Mouse (Mus musculus): ENCODE measurements around the gene Efl1.

DNA sequence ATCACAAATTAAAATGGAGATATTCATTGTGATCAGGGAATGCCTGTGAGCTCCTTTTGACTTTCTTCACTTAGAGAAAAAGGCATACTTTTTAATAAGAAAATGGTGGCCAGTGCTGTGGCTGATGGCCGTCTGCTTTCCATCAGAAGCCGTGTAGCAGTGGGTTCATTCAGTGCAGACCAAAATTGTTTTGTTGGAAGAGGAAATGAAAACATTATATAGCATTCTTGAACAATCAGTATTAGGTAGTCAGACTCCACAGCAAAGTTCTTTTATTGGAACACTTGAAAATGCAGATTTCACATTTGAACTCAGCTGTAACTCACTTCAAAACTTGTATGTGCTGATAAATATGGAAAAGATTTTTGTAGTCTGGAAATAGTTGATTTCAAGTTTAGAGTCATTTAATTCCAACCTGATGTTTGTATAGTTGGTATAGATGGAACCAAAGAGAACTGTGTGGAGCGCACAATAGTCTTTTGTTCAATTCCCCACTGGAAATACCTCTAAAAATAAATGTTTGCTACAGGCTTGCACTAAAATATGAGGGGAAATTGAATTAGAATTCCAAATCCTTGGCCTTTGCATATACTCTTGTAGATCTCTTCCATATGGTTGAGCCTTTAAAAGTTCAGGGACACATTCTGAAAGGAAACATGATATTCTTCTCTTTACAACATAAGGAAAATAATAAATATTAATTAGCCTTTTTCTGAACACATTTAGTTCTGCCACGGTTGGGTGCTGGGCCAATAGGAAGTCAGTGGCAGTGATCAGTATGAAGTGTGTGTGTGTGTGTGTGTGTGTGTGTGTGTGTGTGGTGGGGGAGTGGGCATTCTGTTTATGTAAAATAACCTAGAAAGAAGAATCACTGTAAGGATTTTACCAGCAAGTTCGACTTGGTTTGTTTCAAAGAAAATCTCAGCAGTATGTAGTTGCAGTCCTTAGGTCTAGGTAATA is 54.2 kb downstream of the Efl1 start:
- no peak for TF ChIP-seq CTCF (IDR thresholded peaks at IDR 0.05; ENCODE audit: low read depth, low read length)
- no peak for TF ChIP-seq POLR2A (IDR thresholded peaks at IDR 0.05; ENCODE audit: extremely low read depth, insufficient read depth, low read length)
